ENCODE assay signal across 11 mouse cellular contexts in genomic region chr7:141525580-141525925, GRCm38 (mm10). TPM values are rescaled to one million over a fixed set of nuclear protein-coding genes. Genes with fewer than 3 reads are reported as not detected.
A peak's percentile ranks its signal among the peaks of the same experiment; 100 is the strongest.
DNase-seq lines count a peak whose midpoint lies in the region; ATAC-seq and TF ChIP-seq lines count a peak whose summit lies in the region.
"Had no signal": no experiment of that assay in that cellular context is flagged by ENCODE, and none has a peak within 500 bp of the region (broad histone marks: within the 10 kb centered on the region; RNA-seq: fewer than 3 reads in every experiment).

No protein-coding gene starts in this region.

- H3K27ac ChIP-seq in forebrain, embryonic 13.5 days = peak overlapping the region; percentile 1; the same call in 1 of the 2 replicates
- H3K27ac ChIP-seq in forebrain, embryonic 10.5 days = no peak overlapping the region
- no peak overlapping the region for H3K27ac ChIP-seq in liver, embryonic 11.5 days (ENCODE audit: low read depth, low read length)
- H3K27ac ChIP-seq in liver, postnatal 0 days (ENCODE audit: low read depth) = no peak overlapping the region
- H3K27ac ChIP-seq in forebrain, embryonic 16.5 days (ENCODE audit: low read length) = peak overlapping the region; percentile 41
- H3K27ac ChIP-seq in midbrain, embryonic 16.5 days (ENCODE audit: low read length) = no peak overlapping the region
- H3K27ac ChIP-seq: embryonic facial prominence, embryonic 15.5 days; midbrain, embryonic 12.5 days had no signal

- H3K27me3 ChIP-seq in forebrain, embryonic 13.5 days = no peaks in the 10 kb centered on the region
- no peaks in the 10 kb centered on the region for H3K27me3 ChIP-seq in forebrain, embryonic 10.5 days (ENCODE audit: poor library complexity, severe bottlenecking)
- no peaks in the 10 kb centered on the region for H3K27me3 ChIP-seq in liver, embryonic 11.5 days (replicated peaks; ENCODE audit: control insufficient read depth, insufficient read depth, low read length)
- no peaks in the 10 kb centered on the region for H3K27me3 ChIP-seq in liver, postnatal 0 days (ENCODE audit: insufficient read depth, low read length)
- no peaks in the 10 kb centered on the region for H3K27me3 ChIP-seq in forebrain, embryonic 16.5 days (replicated peaks; ENCODE audit: control insufficient read depth, insufficient read depth, low read length)
- H3K27me3 ChIP-seq in midbrain, embryonic 16.5 days (ENCODE audit: control insufficient read depth, insufficient read depth, low read depth, low read length) = no peaks in the 10 kb centered on the region
- H3K27me3 ChIP-seq: embryonic facial prominence, embryonic 15.5 days; midbrain, embryonic 12.5 days had no signal

- H3K9ac ChIP-seq in forebrain, embryonic 13.5 days = no peak overlapping the region
- no peak overlapping the region for H3K9ac ChIP-seq in liver, embryonic 11.5 days (ENCODE audit: low read depth, low read length)
- no peak overlapping the region for H3K9ac ChIP-seq in liver, postnatal 0 days (replicated peaks)
- 0 out of 2 replicates have a peak overlapping the region, but pooled peaks have one; percentile 37 for H3K9ac ChIP-seq in forebrain, embryonic 16.5 days (replicated peaks; ENCODE audit: low read depth, low read length)
- H3K9ac ChIP-seq in midbrain, embryonic 16.5 days (ENCODE audit: low read depth, low read length) = 0 out of 2 replicates have a peak overlapping the region, but pooled peaks have one; percentile 16
- H3K9ac ChIP-seq: embryonic facial prominence, embryonic 15.5 days; midbrain, embryonic 12.5 days had no signal

- H3K4me1 ChIP-seq in forebrain, embryonic 13.5 days = no peaks in the 10 kb centered on the region
- no peaks in the 10 kb centered on the region for H3K4me1 ChIP-seq in forebrain, embryonic 10.5 days
- H3K4me1 ChIP-seq in liver, embryonic 11.5 days (replicated peaks; ENCODE audit: control insufficient read depth, insufficient read depth, low read length) = no peaks in the 10 kb centered on the region
- H3K4me1 ChIP-seq in liver, postnatal 0 days (ENCODE audit: insufficient read depth) = no peaks in the 10 kb centered on the region
- H3K4me1 ChIP-seq in forebrain, embryonic 16.5 days (replicated peaks; ENCODE audit: control insufficient read depth, insufficient read depth, low read length) = no peaks in the 10 kb centered on the region; the same call in 1 of the 2 replicates
- H3K4me1 ChIP-seq in midbrain, embryonic 16.5 days (ENCODE audit: control insufficient read depth, insufficient read depth, low read length) = no peaks in the 10 kb centered on the region; the same call in 1 of the 2 replicates
- H3K4me1 ChIP-seq: embryonic facial prominence, embryonic 15.5 days; midbrain, embryonic 12.5 days had no signal

- 91% methylated on average over 4 of the region's 4 CpGs for WGBS in forebrain, embryonic 13.5 days
- 88% methylated on average over 4 of the region's 4 CpGs for WGBS in forebrain, embryonic 10.5 days
- 87% methylated on average over 4 of the region's 4 CpGs for WGBS in liver, embryonic 11.5 days
- 89% methylated on average over 4 of the region's 4 CpGs for WGBS in liver, postnatal 0 days (ENCODE audit: insufficient replicate concordance)
- WGBS in forebrain, embryonic 16.5 days = 92% methylated on average over 4 of the region's 4 CpGs
- 90% methylated on average over 4 of the region's 4 CpGs for WGBS in midbrain, embryonic 16.5 days

- no peak overlapping the region for H3K4me2 ChIP-seq in forebrain, embryonic 13.5 days
- H3K4me2 ChIP-seq in liver, embryonic 11.5 days = no peak overlapping the region
- no peak overlapping the region for H3K4me2 ChIP-seq in liver, postnatal 0 days (ENCODE audit: low read depth, low read length)
- no peak overlapping the region for H3K4me2 ChIP-seq in forebrain, embryonic 16.5 days (ENCODE audit: low read length)
- no peak overlapping the region for H3K4me2 ChIP-seq in midbrain, embryonic 16.5 days (ENCODE audit: low read length)
- H3K4me2 ChIP-seq: embryonic facial prominence, embryonic 15.5 days; midbrain, embryonic 12.5 days had no signal

- no peak for DNase-seq in forebrain, embryonic 10.5 days (ENCODE audit: extremely low spot score, low spot score)
- no peak for DNase-seq in liver, embryonic 11.5 days (ENCODE audit: low spot score)
- DNase-seq in liver, postnatal 0 days = no peak
- DNase-seq in retina, postnatal 1 day = no peak
- no peak for DNase-seq in thymus, postnatal 25 days

- no peaks in the 10 kb centered on the region for H3K9me3 ChIP-seq in forebrain, embryonic 13.5 days (replicated peaks)
- no peaks in the 10 kb centered on the region for H3K9me3 ChIP-seq in forebrain, embryonic 10.5 days
- no peaks in the 10 kb centered on the region for H3K9me3 ChIP-seq in liver, embryonic 11.5 days (ENCODE audit: control insufficient read depth, low read length)
- no peaks in the 10 kb centered on the region for H3K9me3 ChIP-seq in liver, postnatal 0 days (ENCODE audit: low read length)
- no peaks in the 10 kb centered on the region for H3K9me3 ChIP-seq in forebrain, embryonic 16.5 days (ENCODE audit: control insufficient read depth, low read length)
- H3K9me3 ChIP-seq in midbrain, embryonic 16.5 days (replicated peaks; ENCODE audit: control insufficient read depth, low read length, poor library complexity, severe bottlenecking) = no peaks in the 10 kb centered on the region
- H3K9me3 ChIP-seq: embryonic facial prominence, embryonic 15.5 days; G1E; midbrain, embryonic 12.5 days had no signal

- H3K36me3 ChIP-seq in forebrain, embryonic 13.5 days (ENCODE audit: poor library complexity, severe bottlenecking) = peaks cover 52% of the 10 kb centered on the region
- peaks cover 38% of the 10 kb centered on the region for H3K36me3 ChIP-seq in forebrain, embryonic 10.5 days (replicated peaks)
- peaks cover 16% of the 10 kb centered on the region for H3K36me3 ChIP-seq in liver, embryonic 11.5 days (ENCODE audit: control insufficient read depth, insufficient read depth, low read length)
- H3K36me3 ChIP-seq in liver, postnatal 0 days (replicated peaks; ENCODE audit: insufficient read depth, low read length) = peaks cover 11% of the 10 kb centered on the region
- H3K36me3 ChIP-seq in forebrain, embryonic 16.5 days (ENCODE audit: control insufficient read depth, insufficient read depth) = peaks cover 5% of the 10 kb centered on the region
- peaks cover 21% of the 10 kb centered on the region for H3K36me3 ChIP-seq in midbrain, embryonic 16.5 days (ENCODE audit: control insufficient read depth, insufficient read depth, low read length)

- TF ChIP-seq EP300 in liver, postnatal 0 days (IDR thresholded peaks at IDR 0.05; ENCODE audit: low read depth) = no peak

- peak; percentile 67 for ATAC-seq in forebrain, embryonic 13.5 days
- peak; percentile 30; the same call in 1 of the 2 replicates for ATAC-seq in liver, embryonic 11.5 days (replicated peaks; ENCODE audit: low FRiP score)
- no peak for ATAC-seq in liver, postnatal 0 days
- ATAC-seq in forebrain, embryonic 16.5 days = peak; percentile 39; the same call in 1 of the 2 replicates
- peak; percentile 25; the same call in 1 of the 2 replicates for ATAC-seq in midbrain, embryonic 16.5 days

- H3K4me3 ChIP-seq in forebrain, embryonic 13.5 days = no peak overlapping the region
- H3K4me3 ChIP-seq in forebrain, embryonic 10.5 days = no peak overlapping the region
- no peak overlapping the region for H3K4me3 ChIP-seq in liver, embryonic 11.5 days (ENCODE audit: low read depth, low read length)
- H3K4me3 ChIP-seq in liver, postnatal 0 days (ENCODE audit: low read depth, low read length) = no peak overlapping the region
- no peak overlapping the region for H3K4me3 ChIP-seq in forebrain, embryonic 16.5 days (replicated peaks; ENCODE audit: low read length)
- no peak overlapping the region for H3K4me3 ChIP-seq in midbrain, embryonic 16.5 days (ENCODE audit: low read depth, low read length)
- H3K4me3 ChIP-seq: embryonic facial prominence, embryonic 15.5 days; midbrain, embryonic 12.5 days had no signal

- no peak for TF ChIP-seq CTCF in liver, postnatal 0 days (IDR thresholded peaks at IDR 0.05; ENCODE audit: low read depth)

RNA-seq across cellular contexts. Expression of gene Chid1, which starts 14.1 kb away (rescaled TPM):
- 24.3 and 31.8 TPM in 2 replicates for polyA plus RNA-seq in forebrain, embryonic 13.5 days (2015; fragmentation: Nextera tagmentation; extraction: Ambion mirVana)
- 24.8 and 25.4 TPM in 2 replicates for polyA plus RNA-seq in forebrain, embryonic 10.5 days (2016; fragmentation: Nextera tagmentation; extraction: Ambion mirVana)
- 39.2 and 48.1 TPM in 2 replicates for polyA plus RNA-seq in liver, embryonic 11.5 days (2014; fragmentation: Nextera tagmentation; extraction: Ambion mirVana)
- polyA plus RNA-seq in liver, postnatal 0 days (2015; fragmentation: Nextera tagmentation; extraction: Ambion mirVana) = 12.6 and 14.7 TPM in 2 replicates
- polyA plus RNA-seq in forebrain, embryonic 16.5 days (2015; fragmentation: Nextera tagmentation; extraction: Ambion mirVana) = 31.2 and 35.6 TPM in 2 replicates
- polyA plus RNA-seq in midbrain, embryonic 16.5 days (2015; fragmentation: Nextera tagmentation; extraction: Ambion mirVana) = 40.3 and 52.8 TPM in 2 replicates

RNA-seq across cellular contexts. Expression of gene Ap2a2, which starts 36.4 kb away (rescaled TPM):
- polyA plus RNA-seq in forebrain, embryonic 13.5 days (2015; fragmentation: Nextera tagmentation; extraction: Ambion mirVana) = 83.2 and 93.1 TPM in 2 replicates
- polyA plus RNA-seq in forebrain, embryonic 10.5 days (2016; fragmentation: Nextera tagmentation; extraction: Ambion mirVana) = 104 and 105 TPM in 2 replicates
- 94.4 and 102 TPM in 2 replicates for polyA plus RNA-seq in liver, embryonic 11.5 days (2014; fragmentation: Nextera tagmentation; extraction: Ambion mirVana)
- polyA plus RNA-seq in liver, postnatal 0 days (2015; fragmentation: Nextera tagmentation; extraction: Ambion mirVana) = 27.8 and 33.8 TPM in 2 replicates
- 123 TPM in 2 replicates for polyA plus RNA-seq in forebrain, embryonic 16.5 days (2015; fragmentation: Nextera tagmentation; extraction: Ambion mirVana)
- 132 and 137 TPM in 2 replicates for polyA plus RNA-seq in midbrain, embryonic 16.5 days (2015; fragmentation: Nextera tagmentation; extraction: Ambion mirVana)

RNA-seq across cellular contexts. Expression of gene Tspan4, which starts 50.5 kb away (rescaled TPM):
- polyA plus RNA-seq in forebrain, embryonic 13.5 days (2015; fragmentation: Nextera tagmentation; extraction: Ambion mirVana) = 18.0 and 20.0 TPM in 2 replicates
- 31.4 and 37.9 TPM in 2 replicates for polyA plus RNA-seq in forebrain, embryonic 10.5 days (2016; fragmentation: Nextera tagmentation; extraction: Ambion mirVana)
- 77.9 and 78.2 TPM in 2 replicates for polyA plus RNA-seq in liver, embryonic 11.5 days (2014; fragmentation: Nextera tagmentation; extraction: Ambion mirVana)
- 72.2 and 77.0 TPM in 2 replicates for polyA plus RNA-seq in liver, postnatal 0 days (2015; fragmentation: Nextera tagmentation; extraction: Ambion mirVana)
- polyA plus RNA-seq in forebrain, embryonic 16.5 days (2015; fragmentation: Nextera tagmentation; extraction: Ambion mirVana) = 29.8 and 31.8 TPM in 2 replicates
- 45.8 and 49.1 TPM in 2 replicates for polyA plus RNA-seq in midbrain, embryonic 16.5 days (2015; fragmentation: Nextera tagmentation; extraction: Ambion mirVana)

RNA-seq across cellular contexts. Expression of gene Polr2l, which starts 50.6 kb away (rescaled TPM):
- 76.5 and 89.5 TPM in 2 replicates for polyA plus RNA-seq in forebrain, embryonic 13.5 days (2015; fragmentation: Nextera tagmentation; extraction: Ambion mirVana)
- 87.0 and 95.7 TPM in 2 replicates for polyA plus RNA-seq in forebrain, embryonic 10.5 days (2016; fragmentation: Nextera tagmentation; extraction: Ambion mirVana)
- polyA plus RNA-seq in liver, embryonic 11.5 days (2014; fragmentation: Nextera tagmentation; extraction: Ambion mirVana) = 95.3 and 104 TPM in 2 replicates
- 41.8 and 45.1 TPM in 2 replicates for polyA plus RNA-seq in liver, postnatal 0 days (2015; fragmentation: Nextera tagmentation; extraction: Ambion mirVana)
- 60.7 and 61.9 TPM in 2 replicates for polyA plus RNA-seq in forebrain, embryonic 16.5 days (2015; fragmentation: Nextera tagmentation; extraction: Ambion mirVana)
- 73.3 and 74.0 TPM in 2 replicates for polyA plus RNA-seq in midbrain, embryonic 16.5 days (2015; fragmentation: Nextera tagmentation; extraction: Ambion mirVana)

RNA-seq across cellular contexts. Expression of gene Cd151, which starts 58.4 kb away (rescaled TPM):
- polyA plus RNA-seq in forebrain, embryonic 13.5 days (2015; fragmentation: Nextera tagmentation; extraction: Ambion mirVana) = 12.0 and 14.3 TPM in 2 replicates
- 15.2 and 17.7 TPM in 2 replicates for polyA plus RNA-seq in forebrain, embryonic 10.5 days (2016; fragmentation: Nextera tagmentation; extraction: Ambion mirVana)
- polyA plus RNA-seq in liver, embryonic 11.5 days (2014; fragmentation: Nextera tagmentation; extraction: Ambion mirVana) = 20.6 and 22.3 TPM in 2 replicates
- polyA plus RNA-seq in liver, postnatal 0 days (2015; fragmentation: Nextera tagmentation; extraction: Ambion mirVana) = 5.1 and 6.6 TPM in 2 replicates
- 20.8 TPM in 2 replicates for polyA plus RNA-seq in forebrain, embryonic 16.5 days (2015; fragmentation: Nextera tagmentation; extraction: Ambion mirVana)
- 17.1 and 17.5 TPM in 2 replicates for polyA plus RNA-seq in midbrain, embryonic 16.5 days (2015; fragmentation: Nextera tagmentation; extraction: Ambion mirVana)

Comparison
In these comparisons a context has a peak if more than half of its experiments do, and no peak if none do; other contexts are left out.
1. H3K27ac ChIP-seq: peak in forebrain, embryonic 13.5 days (single experiment) and forebrain, embryonic 16.5 days (single experiment); none in forebrain, embryonic 10.5 days (single experiment), liver, embryonic 11.5 days (single experiment), liver, postnatal 0 days (single experiment) and midbrain, embryonic 16.5 days (single experiment).
2. H3K9ac ChIP-seq: peak in forebrain, embryonic 16.5 days (single experiment) and midbrain, embryonic 16.5 days (single experiment); none in forebrain, embryonic 13.5 days (single experiment), liver, embryonic 11.5 days (single experiment) and liver, postnatal 0 days (single experiment).